Mouse (Mus musculus): ENCODE measurements around the gene Blmh.

Blmh gene

DNA sequence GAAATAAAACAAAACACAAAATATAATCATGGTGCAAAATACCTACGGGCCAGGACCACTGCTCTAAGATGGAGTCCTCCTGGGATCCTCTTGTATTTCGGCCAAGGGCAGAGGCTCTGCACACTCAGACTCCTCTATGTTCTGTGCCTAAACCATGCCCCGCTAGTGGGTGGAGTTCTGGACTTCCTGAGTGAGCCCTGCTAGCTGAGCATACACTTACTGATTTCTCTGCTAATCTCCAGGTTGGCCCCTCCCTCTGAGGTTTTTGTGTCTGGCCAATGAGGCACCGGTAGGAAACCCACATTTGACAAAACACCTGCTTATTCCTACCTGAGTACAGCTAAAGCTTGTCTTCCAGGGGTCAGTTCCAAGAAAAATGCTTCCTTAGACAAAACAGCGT is 76.1 kb downstream of the Blmh start:
- no peak for DNase-seq

GRCm38 (mm10) chr11:77002361-77002760 is 77.8 kb downstream of the Blmh start:
- DNase-seq = no peak

- no peak for DNase-seq
Observed at GRCm38 (mm10) chr11:77005881-77006280, 81.3 kb downstream of the Blmh start.

- DNase-seq = no peak
Observed at GRCm38 (mm10) chr11:77006616-77007015, 82.0 kb downstream of the Blmh start.

- no peak for DNase-seq
Observed at GRCm38 (mm10) chr11:77009069-77010025, 84.7 kb downstream of the Blmh start.

DNA sequence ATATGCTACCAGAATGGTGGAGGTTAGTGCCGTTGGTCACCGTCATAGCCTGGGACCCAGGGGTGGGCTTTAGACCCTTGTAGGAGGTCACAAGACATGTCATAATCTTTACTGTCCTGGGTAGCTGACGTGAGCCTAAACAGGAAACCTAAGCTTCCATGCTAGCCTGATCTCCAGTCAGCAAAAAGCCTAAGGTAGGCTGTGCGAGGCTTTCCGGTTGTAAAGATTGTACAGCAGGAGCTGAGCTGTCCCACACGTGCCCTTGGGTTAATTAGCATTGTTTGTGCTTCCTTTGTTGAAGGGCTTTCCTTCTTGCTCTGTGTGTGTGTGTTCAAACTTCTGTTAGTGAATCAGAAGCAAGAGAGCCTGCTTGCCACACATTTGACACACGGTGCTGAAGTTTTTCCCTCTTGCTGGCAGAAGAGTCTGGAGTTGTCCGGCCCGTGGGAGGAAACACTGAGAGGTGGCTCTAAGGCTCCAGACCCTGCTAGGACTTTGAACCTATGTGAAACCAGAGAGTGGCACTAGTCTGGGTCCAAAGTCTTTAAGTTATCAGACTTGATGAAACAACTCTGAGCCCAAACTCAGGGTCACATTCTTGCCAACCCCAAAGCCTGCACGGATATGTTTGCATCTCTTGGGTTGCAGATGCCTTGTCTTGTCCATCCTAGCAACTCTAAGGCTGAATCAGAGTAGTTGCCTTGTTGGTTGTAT is 86.3 kb downstream of the Blmh start:
- DNase-seq = no peak

DNA sequence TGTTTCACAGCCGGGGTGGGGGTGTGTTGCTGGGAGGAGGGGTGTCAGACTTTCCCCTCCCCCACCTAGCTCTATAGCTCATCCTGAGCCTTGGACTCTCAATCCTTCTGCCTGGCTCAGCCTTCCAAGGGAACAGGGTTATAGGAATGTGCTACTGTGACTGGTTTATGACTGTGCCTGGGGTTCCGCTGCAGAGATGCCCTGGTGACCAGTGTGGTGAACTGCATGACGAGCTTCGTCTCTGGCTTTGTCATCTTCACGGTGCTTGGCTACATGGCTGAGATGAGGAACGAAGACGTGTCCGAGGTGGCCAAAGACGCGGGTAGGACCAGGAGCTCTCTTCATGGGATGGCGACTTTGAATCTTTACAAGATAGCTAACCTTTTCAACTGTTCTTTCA is 93.4 kb downstream of the Blmh start:
- DNase-seq = no peak

DNA sequence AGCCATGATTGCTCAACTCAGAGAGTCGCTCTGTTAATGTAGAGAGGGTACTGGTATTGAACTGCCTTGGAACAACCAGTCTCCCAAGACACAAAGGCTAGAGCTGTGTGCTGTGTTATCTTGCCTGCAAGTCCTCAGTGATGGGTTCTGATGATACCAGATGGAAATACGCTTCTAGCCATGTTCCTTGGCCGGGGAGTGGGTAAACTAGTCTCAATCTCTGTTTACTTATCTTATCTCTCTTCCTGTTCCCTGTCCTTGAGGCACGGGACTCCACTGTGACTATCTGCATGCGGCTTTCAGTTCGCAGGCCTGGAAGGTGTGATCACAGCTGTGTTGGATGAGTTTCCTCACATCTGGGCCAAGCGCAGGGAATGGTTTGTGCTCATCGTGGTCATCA is 94.9 kb downstream of the Blmh start:
- DNase-seq = no peak

GRCm38 (mm10) chr11:77021749-77022396 is 97.3 kb downstream of the Blmh start:
- no peak for DNase-seq

GRCm38 (mm10) chr11:77026559-77026958 is 102.0 kb downstream of the Blmh start:
- DNase-seq = no peak

GRCm38 (mm10) chr11:77028157-77028556 is 103.5 kb downstream of the Blmh start:
- DNase-seq = no peak

DNA sequence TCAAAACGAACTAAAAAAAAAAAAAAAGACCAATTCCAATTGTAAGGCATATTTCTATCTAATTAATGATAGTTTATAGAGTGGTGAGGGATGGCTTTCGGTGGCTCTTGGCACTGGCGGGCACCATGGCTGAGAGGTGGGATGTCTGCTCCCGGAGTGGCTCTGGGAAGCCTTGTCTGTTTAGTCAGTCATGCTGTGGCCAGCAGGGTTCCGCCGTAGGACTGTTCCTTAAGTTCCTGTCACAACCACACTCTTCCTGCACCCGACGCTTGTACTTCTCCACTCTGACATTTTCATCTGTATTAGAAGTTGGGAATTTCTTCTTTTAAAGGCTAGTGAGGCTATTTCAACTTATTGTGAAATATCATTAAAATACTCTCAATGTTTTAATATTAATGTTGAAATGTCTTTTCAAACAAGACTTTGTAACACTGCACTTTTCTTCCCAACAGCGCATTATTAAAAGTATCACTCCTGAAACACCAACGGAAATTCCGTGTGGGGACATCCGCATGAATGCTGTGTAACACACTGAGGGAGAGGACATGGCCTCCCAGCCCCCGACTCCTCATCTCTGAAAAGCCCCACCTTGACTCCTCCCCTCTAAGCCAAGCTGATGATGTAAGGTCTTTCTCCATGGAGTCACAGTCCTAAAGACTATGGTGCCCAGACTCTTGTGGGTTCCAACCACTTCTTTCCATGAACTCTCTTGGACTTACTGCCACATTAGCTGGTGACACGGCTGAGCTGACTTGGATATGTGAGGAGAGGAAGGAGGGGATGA is 106.7 kb downstream of the Blmh start:
- no peak for DNase-seq

Data from thymus, adult 18-20 months (tissue).